Mouse (Mus musculus) ovary, adult 10 weeks (tissue): ENCODE measurements around the gene Vmn2r63. TPM values are rescaled to one million over a fixed set of nuclear protein-coding genes. Genes with fewer than 3 reads are reported as not detected.

Experiments
- polyA plus RNA-seq: library from polyadenylated mRNA; stranded (reverse); fragments of 350-450 nt; fragmentation: Illumina TruSeq; extraction: RNeasy Lipid Tissue Mini Kit (QIAGEN cat#74804); gene quantifications from one replicate; pipeline ENCODE4 v1.2.3, GENCODE M21; 2014

Vmn2r63 gene
- polyA plus RNA-seq: not detected

GRCm38 (mm10) chr7:42933722-42934121 lies at the start of gene Vmn2r63:
TSS of gene Vmn2r63 (minus strand) at chr7:42933822.

DNA sequence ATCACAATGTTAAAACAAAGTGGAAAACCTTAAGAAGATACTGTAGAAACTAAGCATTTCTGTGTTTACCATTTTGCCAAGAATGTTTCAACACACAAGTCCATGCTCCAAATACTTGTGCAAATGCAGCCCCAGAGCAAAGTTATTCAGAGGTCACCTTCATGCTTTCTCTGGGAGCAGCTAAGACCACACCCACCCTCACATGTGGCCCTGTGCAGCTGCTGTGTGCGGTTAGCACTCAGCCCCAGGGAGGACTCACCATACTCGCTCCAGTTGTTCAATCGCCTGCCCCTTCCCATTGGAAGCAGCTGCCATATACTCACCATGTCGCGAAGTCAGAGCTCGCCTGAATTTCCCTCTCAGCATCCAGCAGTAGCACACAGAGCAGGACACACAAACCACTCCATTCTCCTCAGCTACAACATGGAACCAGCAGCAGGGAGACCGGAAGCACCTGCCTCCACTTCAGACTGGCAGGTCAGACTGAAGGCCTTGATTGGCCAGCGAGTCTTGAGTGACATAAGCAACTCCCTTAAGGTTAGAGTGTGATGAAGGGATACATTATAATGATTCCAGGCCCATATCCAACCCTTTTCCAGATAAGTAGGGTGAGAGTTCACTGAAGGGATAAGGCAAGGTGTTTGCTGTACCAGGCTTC lies 66.7 kb downstream of the Vmn2r63 start, which contains the start of gene Gm2381:
Gene Gm2381, minus strand, starts transcription at position 434 of the 658 bp plus-strand sequence.

Other genes starting within 250 kb of the Vmn2r63 start
- 56.1 TPM for gene Zfp975, start 241.1 kb downstream of the Vmn2r63 start, polyA plus RNA-seq
- not detected for gene Gm17067, start 206.8 kb downstream of the Vmn2r63 start, polyA plus RNA-seq
- not detected for gene Vmn2r62, start 140.3 kb downstream of the Vmn2r63 start, polyA plus RNA-seq
- gene Gm2381, start 66.6 kb downstream of the Vmn2r63 start, polyA plus RNA-seq: not detected
- not detected for gene Gm9268, start 84.9 kb upstream of the Vmn2r63 start, polyA plus RNA-seq
- 6.8 TPM for gene Zfp936, start 180.4 kb upstream of the Vmn2r63 start, polyA plus RNA-seq